Comparison of ENCODE assay signal across 8 mouse cellular contexts in the genomic region with DNA sequence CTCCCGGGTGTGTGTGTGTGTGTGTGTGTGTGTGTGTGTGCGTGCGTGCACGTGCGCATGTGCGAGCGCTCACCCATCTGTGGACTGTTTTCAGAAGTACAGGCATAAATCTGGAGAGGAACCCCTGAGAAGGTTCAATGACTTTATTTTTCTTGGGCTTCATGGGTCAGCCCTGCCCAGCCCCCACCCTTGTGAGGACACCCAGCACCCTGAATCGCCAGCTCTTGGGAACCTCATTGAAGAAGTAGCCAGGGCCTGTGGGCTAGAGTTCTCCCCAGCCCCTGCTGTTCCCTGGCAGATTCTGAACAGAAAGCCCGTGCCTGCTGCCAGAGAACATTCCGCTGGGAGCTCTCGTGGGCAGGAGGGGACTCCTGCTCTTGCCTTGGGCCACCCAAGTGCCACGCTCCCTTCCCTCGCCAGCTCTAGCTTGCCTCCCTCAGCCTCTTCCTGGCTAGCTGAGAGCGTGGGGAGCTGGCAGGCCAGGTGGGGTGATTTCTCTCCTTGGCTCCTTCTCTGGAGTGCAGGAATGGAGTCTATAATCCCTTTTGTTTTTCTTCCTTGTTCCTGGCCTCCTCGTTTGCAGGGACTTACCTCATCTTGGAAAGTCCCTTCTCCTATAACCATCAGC. TPM values are rescaled to one million over a fixed set of nuclear protein-coding genes. Genes with fewer than 3 reads are reported as not detected.
A peak's percentile ranks its signal among the peaks of the same experiment; 100 is the strongest.
DNase-seq lines count a peak whose midpoint lies in the region; ATAC-seq lines count a peak whose summit lies in the region.

No protein-coding gene starts in this region.

- H3K9ac ChIP-seq in liver, embryonic 11.5 days (ENCODE audit: low read depth, low read length): no peak overlapping the region
- peak overlapping the region; percentile 67 for H3K9ac ChIP-seq in heart, embryonic 13.5 days
- no peak overlapping the region for H3K9ac ChIP-seq in midbrain, embryonic 15.5 days

- H3K36me3 ChIP-seq in liver, embryonic 11.5 days (ENCODE audit: control insufficient read depth, insufficient read depth, low read length): peaks cover 10% of the 10 kb centered on the region
- H3K36me3 ChIP-seq in heart, embryonic 13.5 days: peaks cover 29% of the 10 kb centered on the region
- no peaks in the 10 kb centered on the region for H3K36me3 ChIP-seq in midbrain, embryonic 15.5 days (replicated peaks)

- H3K4me3 ChIP-seq in liver, embryonic 11.5 days (ENCODE audit: low read depth, low read length): no peak overlapping the region
- H3K4me3 ChIP-seq in heart, embryonic 13.5 days: no peak overlapping the region
- H3K4me3 ChIP-seq in midbrain, embryonic 15.5 days: no peak overlapping the region

- DNase-seq in liver, embryonic 11.5 days (ENCODE audit: low spot score): no peak
- DNase-seq in liver: no peak
- peak; percentile 32 for DNase-seq in cerebellum, adult 8-10 months
- peak; percentile 61 for DNase-seq in kidney, postnatal 10 days
- no peak for DNase-seq in urinary bladder, postnatal 25 days (ENCODE audit: low spot score)
- DNase-seq in frontal cortex, postnatal 14 days (ENCODE audit: low spot score in 2 of 2): no peak

- H3K4me2 ChIP-seq in liver, embryonic 11.5 days: no peak overlapping the region
- peak overlapping the region; percentile 5; the same call in 1 of the 2 replicates for H3K4me2 ChIP-seq in heart, embryonic 13.5 days
- no peak overlapping the region for H3K4me2 ChIP-seq in midbrain, embryonic 15.5 days

- H3K27ac ChIP-seq in liver, embryonic 11.5 days (ENCODE audit: low read depth, low read length): peak overlapping the region; percentile 3; the same call in 1 of the 2 replicates
- peak overlapping the region; percentile 92 for H3K27ac ChIP-seq in heart, embryonic 13.5 days (replicated peaks)
- H3K27ac ChIP-seq in midbrain, embryonic 15.5 days: peak overlapping the region; percentile 57

- H3K4me1 ChIP-seq in liver, embryonic 11.5 days (replicated peaks; ENCODE audit: control insufficient read depth, insufficient read depth, low read length): peaks cover 74% of the 10 kb centered on the region
- peaks cover 97% of the 10 kb centered on the region for H3K4me1 ChIP-seq in heart, embryonic 13.5 days
- H3K4me1 ChIP-seq in midbrain, embryonic 15.5 days: peaks cover 30% of the 10 kb centered on the region

- no peaks in the 10 kb centered on the region for H3K9me3 ChIP-seq in liver, embryonic 11.5 days (ENCODE audit: control insufficient read depth, low read length)
- H3K9me3 ChIP-seq in heart, embryonic 13.5 days: no peaks in the 10 kb centered on the region
- H3K9me3 ChIP-seq in midbrain, embryonic 15.5 days: no peaks in the 10 kb centered on the region

- no peak for ATAC-seq in liver, embryonic 11.5 days (replicated peaks; ENCODE audit: low FRiP score)
- no peak for ATAC-seq in heart, embryonic 13.5 days (ENCODE audit: extremely low read depth, insufficient number of reproducible peaks, low FRiP score, low TSS enrichment)
- ATAC-seq in midbrain, embryonic 15.5 days (replicated peaks): no peak

- WGBS in liver, embryonic 11.5 days: 80% methylated on average over 15 of the region's 15 CpGs
- 75% methylated on average over 15 of the region's 15 CpGs for WGBS in heart, embryonic 13.5 days
- WGBS in midbrain, embryonic 15.5 days: 61% methylated on average over 15 of the region's 15 CpGs

- no peaks in the 10 kb centered on the region for H3K27me3 ChIP-seq in liver, embryonic 11.5 days (replicated peaks; ENCODE audit: control insufficient read depth, insufficient read depth, low read length)
- no peaks in the 10 kb centered on the region for H3K27me3 ChIP-seq in heart, embryonic 13.5 days (replicated peaks)
- H3K27me3 ChIP-seq in midbrain, embryonic 15.5 days (replicated peaks): no peaks in the 10 kb centered on the region

RNA-seq across cellular contexts. Expression of a gene that starts 17.7 kb away (rescaled TPM):
- 22.9 and 24.1 TPM in 2 replicates for polyA plus RNA-seq in liver, embryonic 11.5 days (2014; fragmentation: Nextera tagmentation; extraction: Ambion mirVana)
- 13.2 and 13.9 TPM in 2 replicates for polyA plus RNA-seq in heart, embryonic 13.5 days (2015; fragmentation: Nextera tagmentation; extraction: Ambion mirVana)
- polyA plus RNA-seq in midbrain, embryonic 15.5 days (2015; fragmentation: Nextera tagmentation; extraction: Ambion mirVana): 29.9 and 30.5 TPM in 2 replicates

Comparison
In these comparisons a context has a peak if more than half of its experiments do, and no peak if none do; other contexts are left out.
1. DNase-seq: peak in cerebellum, adult 8-10 months (single experiment) and kidney, postnatal 10 days (single experiment); none in liver, embryonic 11.5 days (single experiment), liver (single experiment), urinary bladder, postnatal 25 days (single experiment) and frontal cortex, postnatal 14 days (0 of 2).
2. H3K27ac ChIP-seq: peak in every context shown above with its lines; median percentile 92 in heart, embryonic 13.5 days; 57 in midbrain, embryonic 15.5 days; 3 in liver, embryonic 11.5 days.